8 mouse cellular contexts compared by ENCODE assay signal in genomic region chr5:24100810-24101311, GRCm38 (mm10). TPM values are rescaled to one million over a fixed set of nuclear protein-coding genes. Genes with fewer than 3 reads are reported as not detected.
A peak's percentile ranks its signal among the peaks of the same experiment; 100 is the strongest.
DNase-seq lines count a peak whose midpoint lies in the region; ATAC-seq and TF ChIP-seq lines count a peak whose summit lies in the region.

No protein-coding gene starts in this region.

- H3K4me1 ChIP-seq in cortical plate, adult 2 months (ENCODE audit: control insufficient read depth, insufficient read depth, low read length) = peaks cover 3% of the 10 kb centered on the region; the same call in 1 of the 2 replicates
- H3K4me1 ChIP-seq in intestine, embryonic 15.5 days (replicated peaks) = no peaks in the 10 kb centered on the region

- no peak for TF ChIP-seq POLR2A in cortical plate, adult 2 months (IDR thresholded peaks at IDR 0.05; ENCODE audit: extremely low read depth, insufficient read depth, low read length)

- peak; percentile 41 to 55 for DNase-seq in adrenal gland, adult 18-20 months (ENCODE audit: low spot score in 2 of 2)
- DNase-seq in gastrocnemius, postnatal 14 days = peak; percentile 75
- peak; percentile 61 to 63 for DNase-seq in left cerebral cortex, postnatal 25 days (ENCODE audit: low spot score in 2 of 2)
- peak; percentile 67 for DNase-seq in right cerebral cortex, postnatal 25 days
- peak; percentile 10 to 46 for DNase-seq in urinary bladder, postnatal 36 days (ENCODE audit: low spot score in 2 of 2)

- WGBS in intestine, embryonic 15.5 days = 0% methylated on average over 46 of the region's 46 CpGs

- TF ChIP-seq CTCF in cortical plate, adult 2 months (IDR thresholded peaks at IDR 0.05; ENCODE audit: extremely low read depth, insufficient read depth, low read length) = no peak

- peak; percentile 90 for ATAC-seq in intestine, embryonic 15.5 days
- ATAC-seq in megakaryocyte-erythroid progenitor cell, adult 5-6 weeks (replicated peaks; ENCODE audit: low FRiP score, low TSS enrichment, poor library complexity, severe bottlenecking) = peak; percentile 96

- H3K4me3 ChIP-seq in cortical plate, adult 2 months (ENCODE audit: insufficient read depth, low read length) = peak overlapping the region; percentile 74
- H3K4me3 ChIP-seq in intestine, embryonic 15.5 days (replicated peaks) = peak overlapping the region; percentile 82

- no peaks in the 10 kb centered on the region for H3K36me3 ChIP-seq in intestine, embryonic 15.5 days

- no peaks in the 10 kb centered on the region for H3K9me3 ChIP-seq in intestine, embryonic 15.5 days

- H3K9ac ChIP-seq in intestine, embryonic 15.5 days = peak overlapping the region; percentile 74

- H3K4me2 ChIP-seq in intestine, embryonic 15.5 days (replicated peaks) = peak overlapping the region; percentile 77

- intact Hi-C loops in gastrocnemius, postnatal 14 days (cut with DNase I; ENCODE audit: low total_unique reads) = no loop called here
- intact Hi-C loops in left cerebral cortex, postnatal 25 days (cut with DNase I) = loop anchor here (1.0 to 2.0 kb wide), 2 partner anchors 63 to 250 kb away; partner anchors contain the start of gene Nupl2

- no peaks in the 10 kb centered on the region for H3K27me3 ChIP-seq in intestine, embryonic 15.5 days (replicated peaks)

- peak overlapping the region; percentile 97 for H3K27ac ChIP-seq in cortical plate, adult 2 months (ENCODE audit: insufficient read depth, low read length)
- peak overlapping the region; percentile 86 for H3K27ac ChIP-seq in intestine, embryonic 15.5 days

RNA-seq across cellular contexts. Expression of gene Klhl7, which starts 0.5 kb away (rescaled TPM):
- total RNA-seq in adrenal gland, adult 18-20 months (2021) = 10 to 100 TPM; 32.2 to 36.7 TPM
- 52.9 and 54.5 TPM in 2 replicates for polyA plus RNA-seq in cortical plate, adult 2 months (2012; rRNA removed)
- total RNA-seq in gastrocnemius, postnatal 14 days (2021) = 10 to 100 TPM; 28.0 to 29.7 TPM
- polyA plus RNA-seq in intestine, embryonic 15.5 days (2015; fragmentation: Nextera tagmentation; extraction: Ambion mirVana) = 32.5 and 39.5 TPM in 2 replicates
- 10 to 100 TPM; 89.5 to 98.3 TPM for total RNA-seq in left cerebral cortex, postnatal 25 days (2021)
- 11.1 and 13.7 TPM in 2 replicates for total RNA-seq in megakaryocyte-erythroid progenitor cell, adult 5-6 weeks (2014; fragmentation: Nextera tagmentation)
- total RNA-seq in megakaryocyte-erythroid progenitor cell, adult 5-6 weeks (2017) = 23.1 and 32.8 TPM in 2 replicates

Comparison
In these comparisons a context has a peak if more than half of its experiments do, and no peak if none do; other contexts are left out.
1. Peak in every context shown above with its lines: DNase-seq, ATAC-seq, H3K4me3 ChIP-seq and H3K27ac ChIP-seq.